Mouse (Mus musculus) bone marrow, adult 2 months (tissue): ENCODE data around the gene Iqcf6.

Experiments
- CTCF ChIP-seq: fragments of 200-500 bp; IDR thresholded peaks from 2 replicates; pipeline ENCODE4 v1.5.1; 2011; ENCODE audit warnings: low read length, control low read depth; ENCODE audit not compliant: control insufficient read depth, insufficient read depth
- POLR2A ChIP-seq: fragments of 200-500 bp; IDR thresholded peaks from 2 replicates; pipeline ENCODE4 v1.6.1; 2011; ENCODE audit warnings: low read depth, mild to moderate bottlenecking, control low read depth, low read length, borderline replicate concordance; ENCODE audit not compliant: control insufficient read depth

DNA sequence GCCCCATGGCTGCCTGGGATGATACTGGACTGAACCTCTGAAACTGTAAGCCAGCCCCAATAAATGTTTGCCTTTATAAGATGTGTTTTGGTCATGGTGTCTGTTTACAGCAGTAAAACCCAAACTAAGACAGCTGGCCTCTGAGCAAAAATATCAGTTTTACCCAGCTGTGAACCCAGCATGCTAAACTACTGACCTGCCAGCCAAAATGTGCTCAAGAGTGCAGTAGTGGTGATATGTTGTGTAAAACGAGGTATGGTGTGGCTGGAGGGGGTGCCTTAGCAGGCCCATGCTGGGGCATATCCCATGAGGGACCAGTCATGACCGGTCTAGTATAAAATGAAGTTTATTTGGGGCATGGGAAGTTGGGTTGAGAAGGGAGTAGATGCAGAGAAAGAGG is 12.4 kb upstream of the Iqcf6 start:
- no peak for TF ChIP-seq CTCF
- no peak for TF ChIP-seq POLR2A
